Mouse (Mus musculus) heart, adult 2 months (tissue): ENCODE measurements around the gene Ess2. TPM values are rescaled to one million over a fixed set of nuclear protein-coding genes. Genes with fewer than 3 reads are reported as not detected.

Source experiments
- DNase-seq, 2 experiments: peaks; one replicate each; pipeline ENCODE4 v3.0.0; 2021
- H3K27ac ChIP-seq: fragments of 200-600 bp; 2 replicates; pipeline ENCODE4 v1.8.1; 2022
- H3K27me3 ChIP-seq: fragments of 200-500 bp; 2 replicates; pipeline ENCODE4 v1.6.1; 2012; ENCODE audit warnings: mild to moderate bottlenecking, low read length, inconsistent platforms, mixed read lengths; ENCODE audit not compliant: control insufficient read depth, insufficient read depth
- H3K36me3 ChIP-seq: fragments of 200-500 bp; 2 replicates; pipeline ENCODE4 v1.6.1; 2012; ENCODE audit warnings: low read length, inconsistent platforms; ENCODE audit not compliant: control insufficient read depth, insufficient read depth
- H3K4me1 ChIP-seq: fragments of 200-500 bp; 2 replicates; pipeline ENCODE4 v1.6.1; 2011; ENCODE audit warnings: low read length; ENCODE audit not compliant: control insufficient read depth, insufficient read depth
- H3K4me3 ChIP-seq: fragments of 200-600 bp; 2 replicates; pipeline ENCODE4 v1.8.1; 2022
- H3K79me2 ChIP-seq: fragments of 200-500 bp; replicated peaks from 2 replicates; pipeline ENCODE4 v1.6.1; 2012; ENCODE audit warnings: mild to moderate bottlenecking, inconsistent platforms, low read length, moderate library complexity, mixed read lengths; ENCODE audit not compliant: control insufficient read depth, insufficient read depth
- H3K9ac ChIP-seq: fragments of 200-500 bp; 2 replicates; pipeline ENCODE4 v1.6.1; 2012; ENCODE audit warnings: low read depth, mild to moderate bottlenecking, control low read depth, inconsistent platforms, low read length, mixed read lengths
- CTCF ChIP-seq: fragments of 200-600 bp; IDR thresholded peaks from 2 replicates; pipeline ENCODE4 v1.8.1; 2022; ENCODE audit warnings: antibody characterized with exemption, mild to moderate bottlenecking, moderate library complexity
- EP300 ChIP-seq: fragments of 200-500 bp; IDR thresholded peaks from 2 replicates; pipeline ENCODE4 v1.6.1; 2011; ENCODE audit warnings: low read depth, low read length, control low read depth; ENCODE audit not compliant: insufficient read depth
- POLR2A ChIP-seq: fragments of 200-500 bp; IDR thresholded peaks from 2 replicates; pipeline ENCODE4 v1.6.1; 2011; ENCODE audit warnings: mild to moderate bottlenecking, low read depth, low read length, control low read depth; ENCODE audit not compliant: insufficient read depth
- WGBS: fragments of 180-500 bp; shearing (Covaris S2); methylation state at CpG from one replicate; pipeline ENCODE4 v1.1.7; 2018; 5-methylcytosine and 5-hydroxymethylcytosine counted together
- intact Hi-C: fragments of 180-260 bp; cut with DNase I; formaldehyde crosslinking; loops from one replicate; pipeline ENCODE4 v1.15.1; 2025
- polyA plus RNA-seq: library from polyadenylated mRNA; depleted of rRNA; stranded (reverse); fragments of >200 nt; gene quantifications from 2 replicates; pipeline ENCODE4 v1.2.3, GENCODE M21; 2012
- total RNA-seq, 2 experiments: library from RNA; stranded (reverse); gene quantifications; 2 replicates each; pipeline ENCODE4 v1.2.3; 2021

The Ess2 gene
- total and polyA plus RNA-seq, 3 experiments, result 8.0 to 11.4 (median 8.3) TPM

GRCm38 (mm10) chr16:17890342-17890727 is 20.8 kb downstream of the Ess2 start:
- Histone ChIP-seq H3K9ac (peak overlapping the region; percentile 19; the same call in 1 of the 2 replicates), H3K36me3 (peaks cover 3% of the 10 kb centered on the region; the same call in 1 of the 2 replicates), H3K4me1 (peaks cover 10% of the 10 kb centered on the region), H3K4me3 (peak overlapping the region; percentile 76), H3K27me3 (no peaks in the 10 kb centered on the region), H3K27ac (no peak overlapping the region), H3K79me2 (peaks cover 13% of the 10 kb centered on the region)
- 31% methylated on average over 2 of the region's 2 CpGs for WGBS
- intact Hi-C loops, result no loop called here
- DNase-seq, result no peak
- TF ChIP-seq POLR2A, result no peak
- TF ChIP-seq EP300, result no peak
- no peak for TF ChIP-seq CTCF

- no peaks in the 10 kb centered on the region for H3K27me3 ChIP-seq
- no peak overlapping the region for H3K9ac ChIP-seq
- peaks cover 3% of the 10 kb centered on the region; the same call in 1 of the 2 replicates for H3K36me3 ChIP-seq
- no peak overlapping the region for H3K27ac ChIP-seq
- WGBS, result 81% methylated on average over 6 of the region's 6 CpGs
- DNase-seq, result no peak
- peaks cover 13% of the 10 kb centered on the region for H3K79me2 ChIP-seq
- no peak for TF ChIP-seq EP300
- TF ChIP-seq CTCF, result no peak
- no peak for TF ChIP-seq POLR2A
- H3K4me3 ChIP-seq, result no peak overlapping the region
- intact Hi-C loops, result no loop called here
- H3K4me1 ChIP-seq, result peaks cover 10% of the 10 kb centered on the region
Observed at GRCm38 (mm10) chr16:17889689-17890341, 21.3 kb downstream of the Ess2 start.

- no peak overlapping the region for H3K9ac ChIP-seq
- no peak for DNase-seq
- no peaks in the 10 kb centered on the region for H3K27me3 ChIP-seq
- H3K36me3 ChIP-seq, result peaks cover 3% of the 10 kb centered on the region
- no peak overlapping the region for H3K27ac ChIP-seq
- WGBS, result 67% methylated on average over 6 of the region's 6 CpGs
- no peak overlapping the region for H3K4me3 ChIP-seq
- H3K4me1 ChIP-seq, result peaks cover 16% of the 10 kb centered on the region
- H3K79me2 ChIP-seq, result peaks cover 29% of the 10 kb centered on the region
- intact Hi-C loops, result no loop called here
- TF ChIP-seq EP300 (no peak), POLR2A (no peak), CTCF (no peak)
Observed at GRCm38 (mm10) chr16:17884116-17884515, 27.0 kb downstream of the Ess2 start.

GRCm38 (mm10) chr16:17882196-17882595 is 29.0 kb downstream of the Ess2 start:
- DNase-seq, result no peak
- Histone ChIP-seq H3K79me2 (peaks cover 33% of the 10 kb centered on the region), H3K4me3 (no peak overlapping the region), H3K9ac (no peak overlapping the region), H3K27ac (no peak overlapping the region), H3K4me1 (peaks cover 16% of the 10 kb centered on the region), H3K27me3 (no peaks in the 10 kb centered on the region), H3K36me3 (peaks cover 5% of the 10 kb centered on the region)
- intact Hi-C loops, result no loop called here
- TF ChIP-seq POLR2A (no peak), EP300 (no peak), CTCF (no peak)

- no peak overlapping the region for H3K9ac ChIP-seq
- H3K27ac ChIP-seq, result no peak overlapping the region
- no peak overlapping the region for H3K4me3 ChIP-seq
- TF ChIP-seq CTCF (no peak), EP300 (no peak), POLR2A (no peak)
- 83% methylated on average over 4 of the region's 4 CpGs for WGBS
- peaks cover 27% of the 10 kb centered on the region for H3K79me2 ChIP-seq
- intact Hi-C loops, result no loop called here
- peaks cover 5% of the 10 kb centered on the region for H3K36me3 ChIP-seq
- H3K4me1 ChIP-seq, result peaks cover 16% of the 10 kb centered on the region
- no peak for DNase-seq
- no peaks in the 10 kb centered on the region for H3K27me3 ChIP-seq
Observed at GRCm38 (mm10) chr16:17879571-17879970, 31.6 kb downstream of the Ess2 start.

GRCm38 (mm10) chr16:17876096-17876495 is 35.1 kb downstream of the Ess2 start:
- H3K4me1 ChIP-seq, result peaks cover 4% of the 10 kb centered on the region
- H3K36me3 ChIP-seq, result peaks cover 2% of the 10 kb centered on the region; the same call in 1 of the 2 replicates
- no peak for DNase-seq
- H3K9ac ChIP-seq, result no peak overlapping the region
- no peak for TF ChIP-seq CTCF
- TF ChIP-seq POLR2A, result no peak
- TF ChIP-seq EP300, result no peak
- H3K27me3 ChIP-seq, result no peaks in the 10 kb centered on the region
- peaks cover 14% of the 10 kb centered on the region for H3K79me2 ChIP-seq
- 98% methylated on average over 1 of the region's 1 CpGs for WGBS
- intact Hi-C loops, result no loop called here
- H3K4me3 ChIP-seq, result no peak overlapping the region
- no peak overlapping the region for H3K27ac ChIP-seq
